Mouse (Mus musculus) forebrain, postnatal 0 days (tissue): Measurements from ENCODE around the gene Cd163. TPM values are rescaled to one million over a fixed set of nuclear protein-coding genes. Genes with fewer than 3 reads are reported as not detected.
A peak's percentile ranks its signal among the peaks of the same experiment; 100 is the strongest.
"Not testable (repeated sequence)": the region's sequence is repeated elsewhere in the genome, so short reads cannot be mapped to it uniquely, and the experiment has no call there.

Source experiments
- ATAC-seq: fragments of 200-750 bp; cut with Nextera tagmentation; 2 replicates; pipeline ENCODE4 v1.8.0; 2017; ENCODE audit warnings: mild to moderate bottlenecking, moderate library complexity
- DNase-seq: peaks from one replicate; pipeline ENCODE4 v3.0.0-alpha.2; 2015
- H3K27ac ChIP-seq: fragments of 300-500 bp; sonication (generic); 2 replicates; pipeline ENCODE4 v1.5.1; 2014; ENCODE audit warnings: low read depth, mild to moderate bottlenecking, antibody characterized with exemption, low read length, moderate library complexity, mixed read lengths
- H3K27me3 ChIP-seq: fragments of 300-500 bp; sonication (generic); 2 replicates; pipeline ENCODE4 v1.6.1; 2014; ENCODE audit warnings: mild to moderate bottlenecking, low read length, mixed read lengths; ENCODE audit not compliant: insufficient read depth
- H3K36me3 ChIP-seq: fragments of 300-500 bp; sonication (generic); 2 replicates; pipeline ENCODE4 v1.6.1; 2014; ENCODE audit warnings: mild to moderate bottlenecking, moderate library complexity; ENCODE audit not compliant: insufficient read depth
- H3K4me1 ChIP-seq: fragments of 300-500 bp; sonication (generic); 2 replicates; pipeline ENCODE4 v1.6.1; 2014; ENCODE audit warnings: antibody characterized with exemption; ENCODE audit not compliant: insufficient read depth
- H3K4me2 ChIP-seq: fragments of 300-500 bp; sonication (generic); 2 replicates; pipeline ENCODE4 v1.6.1; 2014; ENCODE audit warnings: low read depth, mild to moderate bottlenecking, moderate library complexity
- H3K4me3 ChIP-seq: fragments of 300-500 bp; sonication (generic); 2 replicates; pipeline ENCODE4 v1.5.1; 2014; ENCODE audit warnings: low read depth, low read length, mixed read lengths
- H3K9ac ChIP-seq: fragments of 300-500 bp; sonication (generic); 2 replicates; pipeline ENCODE4 v1.6.1; 2014; ENCODE audit warnings: mild to moderate bottlenecking
- H3K9me3 ChIP-seq: fragments of 300-500 bp; sonication (generic); 2 replicates; pipeline ENCODE4 v1.6.1; 2016; ENCODE audit warnings: low read length
- CTCF ChIP-seq: sonication (generic); IDR thresholded peaks from 2 replicates; pipeline ENCODE4 v1.5.1; 2016; ENCODE audit warnings: antibody characterized with exemption, control low read depth, low read depth
- WGBS: fragments of 180-500 bp; shearing (Covaris S2); extraction: QIAGEN DNeasy Blood & Tissue Kit; methylation state at CpG from one replicate; pipeline ENCODE4 v1.1.7; 2014; 5-methylcytosine and 5-hydroxymethylcytosine counted together
- polyA plus RNA-seq: library from polyadenylated mRNA; unstranded; fragments of >200 nt; fragmentation: Nextera tagmentation; extraction: Ambion mirVana; gene quantifications from 2 replicates; pipeline ENCODE4 v1.2.1, GENCODE M21; 2015
- total RNA-seq: library from RNA; depleted of rRNA; stranded (reverse); fragments of >200 nt; gene quantifications from 2 replicates; pipeline ENCODE4 v1.2.3, GENCODE M21; 2014

Cd163 gene
- total and polyA plus RNA-seq, 2 experiments from 2014 or later = 1.6 to 5.0 TPM

- no peak for ATAC-seq
- no peak overlapping the region for H3K4me3 ChIP-seq
- WGBS = 82% methylated on average over 5 of the region's 5 CpGs
- DNase-seq = no peak
- H3K9me3 ChIP-seq = no peaks in the 10 kb centered on the region
- no peak overlapping the region for H3K4me2 ChIP-seq
- no peak overlapping the region for H3K9ac ChIP-seq
- TF ChIP-seq CTCF = no peak
- no peaks in the 10 kb centered on the region for H3K27me3 ChIP-seq
- no peaks in the 10 kb centered on the region for H3K4me1 ChIP-seq
- no peak overlapping the region for H3K27ac ChIP-seq
- no peaks in the 10 kb centered on the region for H3K36me3 ChIP-seq
These were observed 26.2 kb upstream of the Cd163 start for GRCm38 (mm10) chr6:124278291-124278690.

- H3K4me2 ChIP-seq = no peak overlapping the region
- no peak overlapping the region for H3K27ac ChIP-seq
- ATAC-seq (no peak), DNase-seq (no peak)
- no peaks in the 10 kb centered on the region for H3K9me3 ChIP-seq
- no peaks in the 10 kb centered on the region for H3K36me3 ChIP-seq
- H3K4me3 ChIP-seq = no peak overlapping the region
- H3K27me3 ChIP-seq = no peaks in the 10 kb centered on the region
- WGBS = 93% methylated on average over 4 of the region's 4 CpGs
- H3K9ac ChIP-seq = no peak overlapping the region
- TF ChIP-seq CTCF = no peak
- no peaks in the 10 kb centered on the region for H3K4me1 ChIP-seq
These were observed 21.7 kb upstream of the Cd163 start for GRCm38 (mm10) chr6:124282731-124283130.

- not testable (repeated sequence) for H3K27me3 ChIP-seq, H3K4me1 ChIP-seq, H3K9ac ChIP-seq, H3K9me3 ChIP-seq, H3K27ac ChIP-seq, H3K36me3 ChIP-seq, DNase-seq, ATAC-seq, H3K4me2 ChIP-seq, H3K4me3 ChIP-seq
- 91% methylated on average over 4 of the region's 5 CpGs for WGBS
These were observed 7.1 kb upstream of the Cd163 start for GRCm38 (mm10) chr6:124297378-124297777.

DNA sequence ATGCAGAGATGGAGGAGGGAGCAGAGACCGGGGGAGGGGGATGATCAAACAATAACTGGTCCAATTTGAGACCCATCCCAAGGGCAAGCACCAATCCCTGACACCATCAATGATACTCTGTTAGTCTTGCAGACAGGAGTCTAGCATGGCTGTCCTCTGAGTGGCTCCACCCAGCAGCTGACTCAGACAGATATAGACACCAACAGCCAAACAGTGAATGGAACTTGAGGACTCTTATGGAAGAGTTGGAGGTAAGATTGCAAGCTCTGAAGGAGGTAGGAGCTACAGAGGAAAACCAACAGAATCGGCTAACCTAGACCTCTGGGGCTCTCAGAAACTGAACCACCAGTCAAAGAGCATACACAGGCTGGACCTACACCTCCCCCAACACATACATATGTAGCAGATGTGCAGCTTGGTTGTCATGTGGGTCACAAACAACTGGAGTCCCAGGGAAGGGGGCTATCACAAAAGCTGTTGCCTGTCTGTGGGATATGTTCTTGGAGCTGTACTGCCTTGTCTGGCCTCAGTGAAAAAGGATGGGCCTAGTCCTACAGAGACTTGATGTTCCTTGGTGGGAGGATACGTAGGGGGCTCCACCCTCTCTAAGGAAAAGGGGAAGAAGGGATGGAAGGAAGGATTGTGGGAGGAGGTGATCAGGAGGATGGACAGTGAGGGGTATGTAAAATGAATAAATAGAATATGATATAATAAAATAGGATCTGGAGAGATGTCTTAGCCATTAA, 2.8 kb upstream of the Cd163 start:
- Histone ChIP-seq H3K9ac (no peak overlapping the region), H3K4me3 (no peak overlapping the region), H3K36me3 (no peaks in the 10 kb centered on the region), H3K4me2 (no peak overlapping the region), H3K9me3 (no peaks in the 10 kb centered on the region), H3K27me3 (no peaks in the 10 kb centered on the region), H3K27ac (no peak overlapping the region), H3K4me1 (no peaks in the 10 kb centered on the region)
- DNase-seq (no peak), ATAC-seq (no peak)
- TF ChIP-seq CTCF = no peak
- 84% methylated on average over 3 of the region's 3 CpGs for WGBS

GRCm38 (mm10) chr6:124308935-124309334, 4.5 kb downstream of the Cd163 start:
- 0 out of 2 replicates have a peak, but pooled peaks have one; percentile 18 for ATAC-seq
- no peaks in the 10 kb centered on the region for H3K27me3 ChIP-seq
- H3K4me1 ChIP-seq = no peaks in the 10 kb centered on the region
- WGBS = 72% methylated on average over 8 of the region's 8 CpGs
- no peaks in the 10 kb centered on the region for H3K9me3 ChIP-seq
- H3K27ac ChIP-seq = no peak overlapping the region
- no peaks in the 10 kb centered on the region for H3K36me3 ChIP-seq
- H3K4me3 ChIP-seq = no peak overlapping the region
- no peak for DNase-seq
- TF ChIP-seq CTCF = no peak
- H3K9ac ChIP-seq = no peak overlapping the region
- no peak overlapping the region for H3K4me2 ChIP-seq

DNA sequence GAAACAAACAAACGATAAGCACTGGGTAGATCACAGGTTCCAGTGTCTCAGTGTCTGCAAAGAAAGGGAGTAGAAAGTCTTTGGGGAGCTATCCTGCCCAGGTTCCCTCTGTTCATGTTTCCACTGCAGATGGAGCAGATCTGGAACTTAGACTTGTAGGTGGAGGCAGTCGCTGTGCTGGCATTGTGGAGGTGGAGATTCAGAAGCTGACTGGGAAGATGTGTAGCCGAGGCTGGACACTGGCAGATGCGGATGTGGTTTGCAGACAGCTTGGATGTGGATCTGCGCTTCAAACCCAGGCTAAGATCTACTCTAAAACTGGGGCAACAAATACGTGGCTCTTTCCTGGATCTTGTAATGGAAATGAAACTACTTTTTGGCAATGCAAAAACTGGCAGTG, 7.8 kb downstream of the Cd163 start:
- ATAC-seq (no peak), DNase-seq (no peak)
- H3K9me3 ChIP-seq = no peaks in the 10 kb centered on the region
- no peaks in the 10 kb centered on the region for H3K4me1 ChIP-seq
- no peaks in the 10 kb centered on the region for H3K36me3 ChIP-seq
- no peak overlapping the region for H3K4me2 ChIP-seq
- no peak overlapping the region for H3K9ac ChIP-seq
- 88% methylated on average over 6 of the region's 6 CpGs for WGBS
- no peak for TF ChIP-seq CTCF
- no peak overlapping the region for H3K4me3 ChIP-seq
- no peak overlapping the region for H3K27ac ChIP-seq
- no peaks in the 10 kb centered on the region for H3K27me3 ChIP-seq

DNA sequence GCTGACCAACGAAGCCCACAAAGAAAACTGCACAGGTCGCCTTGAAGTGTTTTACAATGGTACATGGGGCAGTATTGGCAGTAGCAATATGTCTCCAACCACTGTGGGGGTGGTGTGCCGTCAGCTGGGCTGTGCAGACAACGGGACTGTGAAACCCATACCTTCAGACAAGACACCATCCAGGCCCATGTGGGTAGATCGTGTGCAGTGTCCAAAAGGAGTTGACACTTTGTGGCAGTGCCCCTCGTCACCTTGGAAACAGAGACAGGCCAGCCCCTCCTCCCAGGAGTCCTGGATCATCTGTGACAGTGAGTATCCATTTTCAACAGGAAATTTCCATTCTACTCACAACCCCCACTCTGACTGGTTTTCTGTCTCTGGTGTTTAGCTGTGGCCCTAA, 15.9 kb downstream of the Cd163 start:
- Histone ChIP-seq H3K4me2 (no peak overlapping the region), H3K27me3 (no peaks in the 10 kb centered on the region), H3K4me3 (no peak overlapping the region), H3K27ac (no peak overlapping the region), H3K4me1 (no peaks in the 10 kb centered on the region), H3K36me3 (no peaks in the 10 kb centered on the region), H3K9ac (no peak overlapping the region), H3K9me3 (no peaks in the 10 kb centered on the region)
- 69% methylated on average over 6 of the region's 6 CpGs for WGBS
- no peak for ATAC-seq
- no peak for DNase-seq
- no peak for TF ChIP-seq CTCF
